9 mouse cellular contexts compared by ENCODE assay signal in genomic region chr7:30295103-30295502, GRCm38 (mm10). TPM values are rescaled to one million over a fixed set of nuclear protein-coding genes. Genes with fewer than 3 reads are reported as not detected.
DNase-seq lines count a peak whose midpoint lies in the region; ATAC-seq and TF ChIP-seq lines count a peak whose summit lies in the region.
"Had no signal": no experiment of that assay in that cellular context is flagged by ENCODE, and none has a peak within 500 bp of the region (broad histone marks: within the 10 kb centered on the region; RNA-seq: fewer than 3 reads in every experiment).

No protein-coding gene starts in this region.

- peaks cover 5% of the 10 kb centered on the region; the same call in 1 of the 2 replicates for H3K4me1 ChIP-seq in midbrain, embryonic 11.5 days (ENCODE audit: control insufficient read depth, insufficient read depth, low read length)
- peaks cover 31% of the 10 kb centered on the region for H3K4me1 ChIP-seq in midbrain, embryonic 10.5 days
- H3K4me1 ChIP-seq in forebrain, embryonic 16.5 days (replicated peaks; ENCODE audit: control insufficient read depth, insufficient read depth, low read length), result peaks cover 34% of the 10 kb centered on the region
- peaks cover 12% of the 10 kb centered on the region for H3K4me1 ChIP-seq in limb, embryonic 10.5 days

- no peak overlapping the region for H3K27ac ChIP-seq in midbrain, embryonic 11.5 days (ENCODE audit: low read depth, low read length)
- H3K27ac ChIP-seq in midbrain, embryonic 10.5 days (replicated peaks), result no peak overlapping the region
- no peak overlapping the region for H3K27ac ChIP-seq in forebrain, embryonic 16.5 days (ENCODE audit: low read length)
- no peak overlapping the region for H3K27ac ChIP-seq in limb, embryonic 10.5 days
- H3K27ac ChIP-seq: macrophage had no signal

- H3ac ChIP-seq in myocyte (ENCODE audit: control insufficient read depth, insufficient read length), result no peak overlapping the region

- no peaks in the 10 kb centered on the region for H3K79me2 ChIP-seq in myocyte (ENCODE audit: control insufficient read depth, insufficient read depth)

- H3K4me2 ChIP-seq in midbrain, embryonic 11.5 days, result no peak overlapping the region
- no peak overlapping the region for H3K4me2 ChIP-seq in myocyte (ENCODE audit: low read depth)
- H3K4me2 ChIP-seq in forebrain, embryonic 16.5 days (ENCODE audit: low read length), result no peak overlapping the region

- H3K27me3 ChIP-seq in midbrain, embryonic 11.5 days (ENCODE audit: control insufficient read depth, insufficient read depth, low read length), result no peaks in the 10 kb centered on the region
- no peaks in the 10 kb centered on the region for H3K27me3 ChIP-seq in midbrain, embryonic 10.5 days (ENCODE audit: low read depth, poor library complexity, severe bottlenecking)
- no peaks in the 10 kb centered on the region for H3K27me3 ChIP-seq in myocyte (ENCODE audit: control insufficient read depth, insufficient read depth, insufficient read length)
- H3K27me3 ChIP-seq in forebrain, embryonic 16.5 days (replicated peaks; ENCODE audit: control insufficient read depth, insufficient read depth, low read length), result no peaks in the 10 kb centered on the region
- no peaks in the 10 kb centered on the region for H3K27me3 ChIP-seq in limb, embryonic 10.5 days (ENCODE audit: low read depth, poor library complexity, severe bottlenecking)

- H3K4me3 ChIP-seq in midbrain, embryonic 11.5 days (ENCODE audit: low read depth, low read length), result no peak overlapping the region
- no peak overlapping the region for H3K4me3 ChIP-seq in midbrain, embryonic 10.5 days
- H3K4me3 ChIP-seq in myocyte, result no peak overlapping the region
- no peak overlapping the region for H3K4me3 ChIP-seq in forebrain, embryonic 16.5 days (replicated peaks; ENCODE audit: low read length)
- H3K4me3 ChIP-seq in limb, embryonic 10.5 days, result no peak overlapping the region

- H3K9me3 ChIP-seq in midbrain, embryonic 11.5 days (ENCODE audit: control insufficient read depth, low read length), result no peaks in the 10 kb centered on the region
- no peaks in the 10 kb centered on the region for H3K9me3 ChIP-seq in midbrain, embryonic 10.5 days (replicated peaks)
- no peaks in the 10 kb centered on the region for H3K9me3 ChIP-seq in forebrain, embryonic 16.5 days (ENCODE audit: control insufficient read depth, low read length)
- no peaks in the 10 kb centered on the region for H3K9me3 ChIP-seq in limb, embryonic 10.5 days (replicated peaks)

- peak; percentile 27 for DNase-seq in gastrocnemius, adult 18-20 months (ENCODE audit: low spot score)
- DNase-seq in gastrocnemius, postnatal 36 days, result no peak
- peak; percentile 37 for DNase-seq in midbrain, embryonic 11.5 days (ENCODE audit: low spot score, missing footprints)
- DNase-seq in midbrain, embryonic 10.5 days (ENCODE audit: low spot score), result no peak
- DNase-seq in cerebellum, postnatal 25 days, result peak; percentile 94 to 95
- DNase-seq in limb, embryonic 10.5 days (ENCODE audit: low spot score), result no peak

- no peak for TF ChIP-seq POLR2A in myocyte (IDR thresholded peaks at IDR 0.05; ENCODE audit: insufficient read length, low read depth)

- H3K36me3 ChIP-seq in midbrain, embryonic 11.5 days (ENCODE audit: control insufficient read depth, insufficient read depth, low read length), result peaks cover 21% of the 10 kb centered on the region
- peaks cover 75% of the 10 kb centered on the region for H3K36me3 ChIP-seq in midbrain, embryonic 10.5 days
- no peaks in the 10 kb centered on the region for H3K36me3 ChIP-seq in myocyte (ENCODE audit: control insufficient read depth, insufficient read depth)
- peaks cover 37% of the 10 kb centered on the region for H3K36me3 ChIP-seq in forebrain, embryonic 16.5 days (ENCODE audit: control insufficient read depth, insufficient read depth)
- peaks cover 74% of the 10 kb centered on the region for H3K36me3 ChIP-seq in limb, embryonic 10.5 days

- H3K9ac ChIP-seq in midbrain, embryonic 11.5 days (ENCODE audit: low read length), result no peak overlapping the region
- H3K9ac ChIP-seq in forebrain, embryonic 16.5 days (replicated peaks; ENCODE audit: low read depth, low read length), result no peak overlapping the region

- 78% methylated on average over 10 of the region's 10 CpGs for WGBS in midbrain, embryonic 11.5 days
- WGBS in midbrain, embryonic 10.5 days, result 78% methylated on average over 10 of the region's 10 CpGs
- 74% methylated on average over 10 of the region's 10 CpGs for WGBS in forebrain, embryonic 16.5 days
- 69% methylated on average over 10 of the region's 10 CpGs for WGBS in limb, embryonic 10.5 days

- ATAC-seq in midbrain, embryonic 11.5 days (ENCODE audit: low FRiP score), result no peak
- no peak for ATAC-seq in forebrain, embryonic 16.5 days

- intact Hi-C loops in gastrocnemius, postnatal 36 days (cut with DNase I), result no loop called here

TF ChIP-seq in myocyte, 11 proteins besides CTCF, POLR2A, EP300 and RAD21:
- TF ChIP-seq MYOG (IDR thresholded peaks at IDR 0.05; ENCODE audit: control insufficient read depth in 1 of 3, insufficient read depth in 1 of 3, insufficient read length in 2 of 3, low read depth in 2 of 3), result peak in 1 of 3 experiments; percentile 13
- TF ChIP-seq TCF3 (IDR thresholded peaks at IDR 0.05; ENCODE audit: insufficient read length, low read depth), result no peak
- TF ChIP-seq REST (IDR thresholded peaks at IDR 0.05; ENCODE audit: insufficient read depth, insufficient read length), result peak; percentile 97
TF ChIP-seq in myocyte: peak in this region for 2.

RNA-seq across cellular contexts. Expression of gene Clip3, which starts 3.6 kb away (rescaled TPM):
- 1 to 10 TPM; 3.2 to 4.3 TPM for total RNA-seq in gastrocnemius, adult 18-20 months (2021)
- 1 to 10 TPM; 4.5 to 5.6 TPM for total RNA-seq in gastrocnemius, postnatal 36 days (2021)
- polyA plus RNA-seq in midbrain, embryonic 11.5 days (2014; fragmentation: Nextera tagmentation; extraction: Ambion mirVana), result 66.6 and 92.0 TPM in 2 replicates
- 54.9 and 76.3 TPM in 2 replicates for polyA plus RNA-seq in midbrain, embryonic 10.5 days (2016; fragmentation: Nextera tagmentation; extraction: Ambion mirVana)
- 19.4 TPM for polyA plus RNA-seq in myocyte (2012; fragmentation: generic; extraction: Trizol)
- polyA plus RNA-seq in forebrain, embryonic 16.5 days (2015; fragmentation: Nextera tagmentation; extraction: Ambion mirVana), result 129 and 145 TPM in 2 replicates
- 37.8 and 51.7 TPM in 2 replicates for polyA plus RNA-seq in limb, embryonic 10.5 days (2016; fragmentation: Nextera tagmentation; extraction: Ambion mirVana)
- polyA plus RNA-seq: macrophage had no signal

RNA-seq across cellular contexts. Expression of gene Alkbh6, which starts 13.4 kb away (rescaled TPM):
- total RNA-seq in gastrocnemius, adult 18-20 months (2021), result 10 to 100 TPM; 20.6 to 24.6 TPM
- 10 to 100 TPM; 18.3 to 18.4 TPM for total RNA-seq in gastrocnemius, postnatal 36 days (2021)
- 84.3 and 86.0 TPM in 2 replicates for polyA plus RNA-seq in midbrain, embryonic 11.5 days (2014; fragmentation: Nextera tagmentation; extraction: Ambion mirVana)
- polyA plus RNA-seq in midbrain, embryonic 10.5 days (2016; fragmentation: Nextera tagmentation; extraction: Ambion mirVana), result 95.4 and 96.9 TPM in 2 replicates
- 33.9 TPM for polyA plus RNA-seq in myocyte (2012; fragmentation: generic; extraction: Trizol)
- 93.6 and 104 TPM in 2 replicates for polyA plus RNA-seq in forebrain, embryonic 16.5 days (2015; fragmentation: Nextera tagmentation; extraction: Ambion mirVana)
- 93.3 and 107 TPM in 2 replicates for polyA plus RNA-seq in limb, embryonic 10.5 days (2016; fragmentation: Nextera tagmentation; extraction: Ambion mirVana)

RNA-seq across cellular contexts. Expression of gene Wdr62, which starts 14.9 kb away (rescaled TPM):
- total RNA-seq in gastrocnemius, adult 18-20 months (2021), result 1 to 10 TPM; 2.0 to 2.2 TPM
- total RNA-seq in gastrocnemius, postnatal 36 days (2021), result 1 to 10 TPM; 2.2 to 2.7 TPM
- 11.3 and 11.5 TPM in 2 replicates for polyA plus RNA-seq in midbrain, embryonic 11.5 days (2014; fragmentation: Nextera tagmentation; extraction: Ambion mirVana)
- 18.0 and 21.6 TPM in 2 replicates for polyA plus RNA-seq in midbrain, embryonic 10.5 days (2016; fragmentation: Nextera tagmentation; extraction: Ambion mirVana)
- 5.0 TPM for polyA plus RNA-seq in myocyte (2012; fragmentation: generic; extraction: Trizol)
- polyA plus RNA-seq in forebrain, embryonic 16.5 days (2015; fragmentation: Nextera tagmentation; extraction: Ambion mirVana), result 6.2 and 8.2 TPM in 2 replicates
- 15.1 and 15.5 TPM in 2 replicates for polyA plus RNA-seq in limb, embryonic 10.5 days (2016; fragmentation: Nextera tagmentation; extraction: Ambion mirVana)

RNA-seq across cellular contexts. Expression of gene Thap8, which starts 15.2 kb away (rescaled TPM):
- total RNA-seq in gastrocnemius, adult 18-20 months (2021), result not detected
- total RNA-seq in gastrocnemius, postnatal 36 days (2021), result under 1 TPM in 1 of 2 experiments, not detected in 1; 0.25 TPM
- polyA plus RNA-seq in midbrain, embryonic 11.5 days (2014; fragmentation: Nextera tagmentation; extraction: Ambion mirVana), result 0.19 and 0.28 TPM in 2 replicates
- 0.32 and 0.55 TPM in 2 replicates for polyA plus RNA-seq in midbrain, embryonic 10.5 days (2016; fragmentation: Nextera tagmentation; extraction: Ambion mirVana)
- 0.02 TPM for polyA plus RNA-seq in myocyte (2012; fragmentation: generic; extraction: Trizol)
- 0.36 and 0.42 TPM in 2 replicates for polyA plus RNA-seq in forebrain, embryonic 16.5 days (2015; fragmentation: Nextera tagmentation; extraction: Ambion mirVana)
- 0.15 and 0.25 TPM in 2 replicates for polyA plus RNA-seq in limb, embryonic 10.5 days (2016; fragmentation: Nextera tagmentation; extraction: Ambion mirVana)

RNA-seq across cellular contexts. Expression of gene Syne4, which starts 19.5 kb away (rescaled TPM):
- total RNA-seq in gastrocnemius, adult 18-20 months (2021), result 1 to 10 TPM; 2.0 to 2.1 TPM
- total RNA-seq in gastrocnemius, postnatal 36 days (2021), result 1 to 10 TPM in 1 of 2 experiments, not detected in 1; 1.9 TPM
- polyA plus RNA-seq in midbrain, embryonic 11.5 days (2014; fragmentation: Nextera tagmentation; extraction: Ambion mirVana), result 8.2 and 8.4 TPM in 2 replicates
- polyA plus RNA-seq in midbrain, embryonic 10.5 days (2016; fragmentation: Nextera tagmentation; extraction: Ambion mirVana), result 13.7 and 14.8 TPM in 2 replicates
- 1.2 TPM for polyA plus RNA-seq in myocyte (2012; fragmentation: generic; extraction: Trizol)
- polyA plus RNA-seq in forebrain, embryonic 16.5 days (2015; fragmentation: Nextera tagmentation; extraction: Ambion mirVana), result 8.5 and 11.7 TPM in 2 replicates
- polyA plus RNA-seq in limb, embryonic 10.5 days (2016; fragmentation: Nextera tagmentation; extraction: Ambion mirVana), result 52.9 and 92.3 TPM in 2 replicates

Comparison
In these comparisons a context has a peak if more than half of its experiments do, and no peak if none do; other contexts are left out.
1. DNase-seq: peak in gastrocnemius, adult 18-20 months (single experiment), midbrain, embryonic 11.5 days (single experiment) and cerebellum, postnatal 25 days (2 of 2); none in gastrocnemius, postnatal 36 days (0 of 2), midbrain, embryonic 10.5 days (single experiment) and limb, embryonic 10.5 days (single experiment).